ENCODE assay signal across 21 mouse cellular contexts in the genomic region with DNA sequence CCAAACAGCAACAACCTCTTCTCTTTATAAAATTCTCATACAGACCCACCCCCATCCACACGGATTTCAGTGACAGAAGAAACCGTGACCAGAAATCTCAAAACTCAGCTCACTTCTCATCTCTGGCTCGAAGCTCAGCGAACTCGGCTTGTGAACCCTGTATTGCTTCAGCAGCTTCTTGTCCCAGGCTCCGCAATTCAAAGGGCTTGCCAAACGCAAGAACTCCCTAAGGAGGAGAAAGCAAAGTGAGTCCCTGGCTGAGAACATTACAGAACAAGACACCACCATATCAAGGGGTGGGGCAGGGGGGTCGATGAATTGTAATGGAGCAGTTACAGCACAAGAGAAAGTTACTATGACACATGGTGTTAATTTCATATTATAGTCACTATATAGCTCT.
DNase-seq lines count a peak whose midpoint lies in the region.
"Had no signal": no experiment of that assay in that cellular context is flagged by ENCODE, and none has a peak within 500 bp of the region (broad histone marks: within the 10 kb centered on the region; RNA-seq: fewer than 3 reads in every experiment).

No protein-coding gene starts in this region.

- no peaks in the 10 kb centered on the region for H3K9me3 ChIP-seq in limb, embryonic 10.5 days (replicated peaks)
- H3K9me3 ChIP-seq: embryonic facial prominence, embryonic 10.5 days; embryonic facial prominence, embryonic 12.5 days; forebrain, embryonic 13.5 days; forebrain, embryonic 15.5 days had no signal

- H3K27ac ChIP-seq in limb, embryonic 10.5 days: no peak overlapping the region
- H3K27ac ChIP-seq: embryonic facial prominence, embryonic 10.5 days; embryonic facial prominence, embryonic 12.5 days; forebrain, embryonic 13.5 days; forebrain, embryonic 15.5 days had no signal

- H3K36me3 ChIP-seq in limb, embryonic 10.5 days: peaks cover 94% of the 10 kb centered on the region
- H3K36me3 ChIP-seq: G1E had no signal

- H3K4me3 ChIP-seq in limb, embryonic 10.5 days: no peak overlapping the region
- H3K4me3 ChIP-seq: embryonic facial prominence, embryonic 10.5 days; embryonic facial prominence, embryonic 12.5 days; forebrain, embryonic 13.5 days; forebrain, embryonic 15.5 days had no signal

- no peaks in the 10 kb centered on the region for H3K27me3 ChIP-seq in limb, embryonic 10.5 days (ENCODE audit: low read depth, poor library complexity, severe bottlenecking)
- H3K27me3 ChIP-seq: CH12.LX; embryonic facial prominence, embryonic 12.5 days; forebrain, embryonic 13.5 days; forebrain, embryonic 15.5 days; Patski had no signal

- H3K4me1 ChIP-seq in limb, embryonic 10.5 days: no peaks in the 10 kb centered on the region
- H3K4me1 ChIP-seq: embryonic facial prominence, embryonic 10.5 days; embryonic facial prominence, embryonic 12.5 days; forebrain, embryonic 13.5 days; forebrain, embryonic 15.5 days had no signal

- DNase-seq in adrenal gland, postnatal 10 days: peak; percentile 42
- no peak for DNase-seq in adrenal gland, adult (ENCODE audit: inconsistent age in 2 of 2, low spot score in 1 of 2)
- DNase-seq in heart, adult 11 months: peak; percentile 91
- DNase-seq in heart, adult 8-10 months (ENCODE audit: low spot score): no peak
- no peak for DNase-seq in limb, embryonic 10.5 days (ENCODE audit: low spot score)
- DNase-seq: adrenal gland, adult 2 months; adrenal gland, postnatal 25 days; B cell, adult 2 months; cerebellum, adult 11-12 months; cerebellum, adult 2 months; cerebellum, adult 9-10 months; cerebellum, postnatal 10 days; cerebellum, postnatal 25 days; forebrain, postnatal 0 days had no signal

- 91% methylated on average over 8 of the region's 8 CpGs for WGBS in limb, embryonic 10.5 days

Comparison
In these comparisons a context has a peak if more than half of its experiments do, and no peak if none do; other contexts are left out.
1. DNase-seq: peak in adrenal gland, postnatal 10 days (single experiment) and heart, adult 11 months (single experiment); none in adrenal gland, adult (0 of 2), heart, adult 8-10 months (single experiment) and limb, embryonic 10.5 days (single experiment).